Mouse (Mus musculus) kidney, adult 2 months (tissue): ENCODE results near the gene 0610010K14Rik.

Experiments used
- CTCF ChIP-seq: fragments of 200-500 bp; conservative IDR thresholded peaks from 2 replicates; pipeline ENCODE4 v1.5.1; 2011; ENCODE audit warnings: low read depth, mild to moderate bottlenecking, control low read depth, low read length, moderate library complexity, mixed read lengths; ENCODE audit not compliant: insufficient read depth, insufficient read length
- POLR2A ChIP-seq: fragments of 200-500 bp; IDR thresholded peaks from one replicate; pipeline ENCODE4 v1.6.1; 2011; ENCODE audit warnings: low read depth, low read length, control low read depth

DNA sequence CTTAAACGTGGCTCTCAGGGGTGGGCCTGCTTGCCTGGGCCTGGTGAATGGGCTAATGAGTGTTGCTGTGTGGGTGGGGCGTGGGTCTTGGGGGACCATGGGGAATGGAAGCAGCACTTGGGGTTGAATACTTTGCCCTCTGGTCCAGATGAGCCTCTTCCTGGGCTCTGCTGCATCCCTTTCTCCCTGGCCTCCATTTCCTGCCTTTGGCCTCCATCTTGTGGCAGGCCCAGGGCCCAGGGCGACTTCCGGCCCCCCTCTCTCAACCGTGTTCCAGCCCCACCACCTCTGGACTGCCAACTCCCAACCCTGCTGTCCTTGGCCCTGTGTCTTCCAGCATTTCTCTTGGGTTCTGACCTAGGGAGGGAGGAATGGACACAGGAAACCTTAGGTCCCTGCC lies 3.7 kb downstream of the 0610010K14Rik start:
- TF ChIP-seq CTCF (no peak), POLR2A (no peak)
